Mouse (Mus musculus) layer of hippocampus, adult 9-11 months (tissue): ENCODE results near the gene Rpp21.

Experiments
- DNase-seq: peaks from one replicate; pipeline ENCODE4 v3.0.0; 2022

Gene Rpp21

GRCm38 (mm10) chr17:36233572-36233971 lies 24.3 kb downstream of the Rpp21 start:
- DNase-seq = no peak

- no peak for DNase-seq
These were observed 26.6 kb downstream of the Rpp21 start for GRCm38 (mm10) chr17:36231318-36231717.

- DNase-seq = no peak
These were observed 28.8 kb downstream of the Rpp21 start for GRCm38 (mm10) chr17:36229046-36229445.

GRCm38 (mm10) chr17:36226921-36227320 lies 30.9 kb downstream of the Rpp21 start:
- no peak for DNase-seq

DNA sequence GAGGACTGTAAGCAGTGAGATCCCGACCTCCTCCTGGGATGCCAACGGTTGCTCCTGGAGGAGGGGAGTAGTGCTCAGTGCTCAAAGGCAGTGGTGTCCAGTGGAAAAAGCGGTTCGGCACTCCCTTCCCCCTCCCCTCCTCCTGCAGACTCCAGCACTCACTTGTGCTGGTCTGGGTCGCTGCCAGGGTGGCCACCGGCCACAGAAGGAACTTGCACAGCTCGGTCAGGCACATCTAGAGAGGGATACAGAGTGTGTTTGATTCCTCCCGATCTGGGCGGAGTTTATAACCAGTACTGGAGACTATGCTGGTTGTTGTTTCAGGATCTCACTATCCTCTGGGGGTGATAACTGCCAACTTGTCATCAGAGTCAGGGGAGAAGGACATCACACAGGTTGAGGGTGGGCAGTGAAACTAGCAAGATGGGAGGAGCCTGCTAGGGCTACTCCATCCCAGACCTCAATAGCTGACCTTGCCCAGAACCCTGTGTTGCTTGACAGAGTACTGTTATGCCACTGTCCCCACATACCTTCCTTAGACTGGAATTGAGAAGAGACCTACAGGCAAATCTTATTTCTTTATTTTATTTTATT lies 32.5 kb downstream of the Rpp21 start:
- DNase-seq = no peak

- DNase-seq = no peak
These were observed 33.4 kb downstream of the Rpp21 start for GRCm38 (mm10) chr17:36224451-36224850.

DNA sequence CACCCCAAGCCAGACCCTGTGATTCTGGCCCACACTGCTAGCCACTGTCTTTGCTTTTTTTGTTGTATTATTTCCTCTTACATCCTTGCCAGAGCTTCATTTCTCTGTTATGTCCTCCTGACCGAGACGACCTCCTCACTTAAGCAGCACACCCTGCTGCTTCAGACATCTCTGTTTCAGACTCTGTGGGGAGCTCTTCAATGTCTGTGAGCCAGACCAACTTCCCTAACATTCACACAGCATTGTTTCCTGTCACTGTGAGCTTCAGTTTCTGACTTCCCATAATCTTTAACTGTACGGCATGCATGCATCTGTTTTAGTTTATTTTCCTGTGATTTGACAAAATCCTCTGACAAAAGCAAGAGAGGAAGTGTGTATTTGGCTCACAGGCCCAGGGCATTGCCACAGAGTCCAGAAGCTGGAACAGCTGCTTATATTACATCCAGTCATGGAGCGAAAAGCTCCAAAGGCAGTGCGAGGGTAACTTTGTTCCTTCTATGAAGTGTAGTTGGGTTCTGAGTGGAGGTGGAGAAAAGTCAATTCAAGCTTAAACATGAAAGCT lies 39.2 kb downstream of the Rpp21 start:
- no peak for DNase-seq

GRCm38 (mm10) chr17:36215586-36215985 lies 42.3 kb downstream of the Rpp21 start:
- DNase-seq = no peak

DNA sequence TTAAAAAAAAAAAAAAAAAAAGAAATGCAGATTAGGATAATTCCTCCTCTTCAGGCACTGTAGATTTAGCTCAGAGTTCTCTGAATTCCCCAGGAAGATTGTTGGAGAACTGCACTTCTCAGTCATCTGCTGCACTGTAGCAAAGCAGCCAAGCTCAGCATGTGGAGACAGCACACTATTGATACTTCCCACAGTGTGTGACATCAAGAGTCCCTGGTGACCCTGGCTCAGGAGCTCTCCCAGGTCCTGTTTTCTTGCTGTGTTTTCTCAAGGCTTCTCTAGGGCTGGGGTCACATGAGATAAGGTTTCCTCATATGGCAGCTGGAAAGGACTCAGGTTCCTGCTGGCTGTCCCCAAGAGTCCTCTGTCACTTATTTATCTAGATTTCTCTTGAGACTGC lies 51.0 kb downstream of the Rpp21 start:
- DNase-seq = no peak

DNA sequence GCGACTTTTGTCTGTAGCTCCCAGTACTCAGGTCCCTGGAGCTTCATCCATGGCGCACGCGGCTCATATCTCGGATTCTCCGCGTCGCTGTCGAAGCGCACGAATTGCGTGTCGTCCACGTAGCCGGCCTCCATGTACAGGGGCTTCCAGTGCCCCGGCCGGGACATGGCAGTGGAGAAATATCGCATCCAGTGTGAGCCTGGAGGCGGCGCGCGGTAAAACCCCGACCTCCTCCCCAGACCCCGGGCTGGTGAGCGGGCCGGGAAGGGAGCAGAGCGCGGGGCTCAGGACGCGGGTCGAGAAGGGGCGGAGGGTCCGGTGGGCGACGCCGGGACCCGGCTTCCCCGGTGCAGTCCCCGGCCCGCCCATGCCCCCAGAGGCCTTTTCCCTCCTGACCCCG lies 52.0 kb downstream of the Rpp21 start:
- DNase-seq = no peak
